Mouse (Mus musculus) retina, embryonic 14.5 days (tissue): Measurements from ENCODE around the gene Ipmk.

Experiments used
- DNase-seq: peaks from one replicate; pipeline ENCODE4 v3.0.0-alpha.2; 2015; ENCODE audit warnings: low spot score

Gene Ipmk

GRCm38 (mm10) chr10:71347509-71347949 is at the start of gene Ipmk:
Gene Ipmk, plus strand, starts transcription at chr10:71347763.
- peak; percentile 97 for DNase-seq

GRCm38 (mm10) chr10:71300161-71300560 is 47.4 kb upstream of the Ipmk start:
- DNase-seq = no peak

- DNase-seq = peak; percentile 50
These were observed 45.1 kb upstream of the Ipmk start for GRCm38 (mm10) chr10:71302490-71302889.

GRCm38 (mm10) chr10:71306190-71306589 is 41.4 kb upstream of the Ipmk start:
- peak; percentile 69 for DNase-seq

GRCm38 (mm10) chr10:71306759-71307158 is 40.8 kb upstream of the Ipmk start:
- DNase-seq = no peak

- DNase-seq = no peak
These were observed 39.4 kb upstream of the Ipmk start for GRCm38 (mm10) chr10:71308199-71308598.

GRCm38 (mm10) chr10:71310288-71310687 is 37.3 kb upstream of the Ipmk start:
- no peak for DNase-seq

- DNase-seq = no peak
These were observed 33.0 kb upstream of the Ipmk start for GRCm38 (mm10) chr10:71314596-71314995.

GRCm38 (mm10) chr10:71316056-71316455 is 31.5 kb upstream of the Ipmk start:
- DNase-seq = no peak

GRCm38 (mm10) chr10:71316497-71316896 is 31.1 kb upstream of the Ipmk start:
- DNase-seq = no peak

- no peak for DNase-seq
These were observed 23.9 kb upstream of the Ipmk start for GRCm38 (mm10) chr10:71323669-71324068.

GRCm38 (mm10) chr10:71326123-71326522 is 21.4 kb upstream of the Ipmk start:
- DNase-seq = no peak

GRCm38 (mm10) chr10:71326789-71327188 is 20.8 kb upstream of the Ipmk start:
- peak; percentile 89 for DNase-seq

- DNase-seq = no peak
These were observed 20.2 kb upstream of the Ipmk start for GRCm38 (mm10) chr10:71327386-71327785.

- no peak for DNase-seq
These were observed 19.2 kb upstream of the Ipmk start for GRCm38 (mm10) chr10:71328382-71328781.

- DNase-seq = no peak
These were observed 18.7 kb upstream of the Ipmk start for GRCm38 (mm10) chr10:71328870-71329269.

GRCm38 (mm10) chr10:71329295-71329694 is 18.3 kb upstream of the Ipmk start:
- DNase-seq = no peak

- no peak for DNase-seq
These were observed 17.5 kb upstream of the Ipmk start for GRCm38 (mm10) chr10:71330070-71330469.

GRCm38 (mm10) chr10:71331908-71332307 is 15.7 kb upstream of the Ipmk start:
- no peak for DNase-seq

GRCm38 (mm10) chr10:71332376-71332775 is 15.2 kb upstream of the Ipmk start:
- no peak for DNase-seq

- no peak for DNase-seq
These were observed 14.7 kb upstream of the Ipmk start for GRCm38 (mm10) chr10:71332859-71333258.

GRCm38 (mm10) chr10:71337733-71338132 is 9.8 kb upstream of the Ipmk start:
- DNase-seq = no peak

- DNase-seq = no peak
These were observed 9.2 kb upstream of the Ipmk start for GRCm38 (mm10) chr10:71338156-71338905.

- DNase-seq = no peak
These were observed 8.1 kb upstream of the Ipmk start for GRCm38 (mm10) chr10:71339463-71339862.
